Mouse (Mus musculus): ENCODE data around the gene Wbp2.

Gene Wbp2

DNA sequence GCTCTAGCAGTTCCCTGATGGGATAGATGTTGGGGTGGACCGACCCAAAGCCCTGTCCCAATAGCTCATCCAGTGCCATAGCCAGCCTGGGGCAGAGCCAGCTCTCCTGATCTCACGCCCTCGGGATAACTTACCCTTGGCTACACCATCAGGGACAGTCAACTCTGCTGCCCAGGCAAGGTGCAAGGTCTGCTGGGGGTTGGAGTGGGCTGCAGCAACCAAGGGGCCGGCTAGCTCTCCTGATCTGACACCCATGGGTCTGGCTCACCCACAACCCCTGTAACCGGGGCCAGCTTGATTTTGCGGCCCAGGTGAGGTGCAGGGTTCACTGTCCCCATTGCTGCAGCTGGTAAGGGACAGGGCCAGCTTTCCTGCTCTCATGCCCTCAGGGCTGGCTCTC lies 4.8 kb upstream of the Wbp2 start:
- no peak for DNase-seq (ENCODE audit: low spot score in 2 of 2)

DNA sequence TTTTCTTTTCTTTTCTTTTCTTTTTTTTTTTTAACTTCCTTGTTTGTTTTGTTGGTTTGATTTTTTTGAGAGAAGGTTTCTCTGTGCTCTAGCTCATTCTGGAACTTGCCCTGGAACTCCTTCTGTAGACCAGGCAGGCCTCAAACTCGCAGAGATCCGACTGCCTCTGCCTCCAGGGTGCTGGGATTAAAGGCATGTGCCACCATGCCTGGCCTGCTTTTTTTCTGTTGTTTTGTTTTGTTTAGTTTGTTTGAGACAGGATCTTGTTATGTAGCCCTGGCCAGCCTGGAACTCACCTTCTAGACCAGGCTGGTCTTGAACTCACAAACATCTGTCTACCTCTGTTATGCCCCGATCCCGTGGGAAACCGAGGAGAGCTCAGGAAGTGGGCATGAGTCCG lies 2.8 kb upstream of the Wbp2 start:
- DNase-seq (ENCODE audit: low spot score in 2 of 2) = no peak

- DNase-seq (ENCODE audit: low spot score in 2 of 2) = no peak
Observed at GRCm38 (mm10) chr11:116088741-116089394, 2.1 kb upstream of the Wbp2 start.

DNA sequence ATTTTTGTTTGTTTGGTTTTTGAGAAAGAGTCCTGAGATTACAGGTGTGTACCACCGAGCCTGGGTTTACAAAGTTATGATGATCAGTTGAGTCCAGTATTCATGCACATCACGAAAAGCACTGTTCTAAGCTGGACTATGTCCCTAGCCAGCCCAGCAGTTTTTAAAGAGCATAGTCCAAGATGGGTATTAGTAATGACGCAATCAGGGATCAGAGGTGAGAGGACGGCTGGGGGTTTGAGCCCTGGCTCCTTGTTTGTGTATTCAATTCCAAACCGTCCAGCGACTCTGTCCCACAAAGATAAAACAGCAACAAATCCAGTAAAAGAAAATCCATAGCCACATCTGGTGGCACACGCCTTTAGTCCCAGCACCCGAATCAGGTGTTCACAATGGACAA lies 1.4 kb upstream of the Wbp2 start:
- DNase-seq (ENCODE audit: low spot score in 2 of 2) = no peak

DNA sequence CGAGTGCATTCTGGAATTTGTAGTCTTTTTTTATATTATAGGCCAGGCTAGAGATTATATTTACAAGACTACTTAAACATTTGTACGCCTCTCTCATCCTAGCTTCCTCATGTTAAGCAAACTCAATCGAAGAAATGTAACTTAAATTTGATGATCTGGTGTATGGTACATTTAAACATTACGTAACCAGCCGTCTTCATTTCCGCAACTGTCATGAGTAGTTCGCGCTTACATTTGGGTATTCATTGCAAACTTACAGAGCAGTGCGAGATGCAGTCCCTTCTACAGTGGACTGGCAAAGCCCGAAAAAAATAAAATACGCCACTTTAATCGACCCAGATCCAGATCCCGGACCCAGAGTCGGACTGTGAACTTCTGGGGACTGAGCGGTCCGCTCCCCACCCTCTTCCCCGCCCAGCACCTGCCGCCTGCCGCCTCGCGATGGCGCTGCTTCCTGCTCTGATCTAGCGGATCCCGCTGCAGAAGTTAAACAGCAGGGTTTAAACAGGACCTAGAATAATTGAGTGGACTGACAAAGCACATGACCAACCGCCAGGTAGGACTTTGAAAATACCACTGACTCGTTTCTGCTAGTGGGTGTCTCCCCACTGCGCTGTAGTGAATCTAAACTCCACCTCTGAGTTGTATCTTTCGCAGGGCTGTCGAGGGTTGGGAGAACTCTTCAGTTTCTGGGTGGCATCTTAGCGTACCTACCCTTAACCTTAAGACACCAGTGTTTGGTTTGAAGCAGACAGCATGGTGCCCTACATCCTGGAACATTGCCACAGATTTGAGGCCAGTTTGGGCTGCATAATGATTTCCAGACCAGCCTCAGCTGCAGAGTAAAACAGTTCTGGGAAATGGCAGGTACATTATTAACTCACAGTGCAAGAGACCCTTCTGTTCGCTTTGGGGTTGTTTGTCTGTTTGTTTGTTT lies 667 bp upstream of the Wbp2 start:
- peak; percentile 81 to 89 for DNase-seq (ENCODE audit: low spot score in 2 of 2)

DNA sequence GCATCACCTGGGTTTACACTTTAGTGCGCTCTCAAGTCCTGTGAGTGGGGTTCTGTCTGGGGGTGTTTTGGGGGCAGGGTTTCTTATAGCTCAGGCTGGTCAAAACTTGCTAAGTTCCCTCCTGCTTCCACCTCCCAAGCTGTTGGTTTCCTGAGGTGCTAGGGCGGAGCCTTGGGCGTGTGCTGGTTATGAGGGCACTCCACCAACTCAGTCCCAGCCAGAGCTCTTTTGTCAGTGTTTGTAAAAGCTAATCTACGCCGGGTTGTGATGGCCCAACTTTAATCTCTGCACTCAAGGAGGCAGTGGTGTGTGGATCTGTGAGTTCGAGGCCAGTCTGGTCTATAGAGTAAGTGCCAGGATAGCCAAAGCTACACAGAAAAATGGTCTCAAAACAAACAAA lies 2.6 kb downstream of the Wbp2 start:
- no peak for DNase-seq (ENCODE audit: low spot score in 2 of 2)

DNA sequence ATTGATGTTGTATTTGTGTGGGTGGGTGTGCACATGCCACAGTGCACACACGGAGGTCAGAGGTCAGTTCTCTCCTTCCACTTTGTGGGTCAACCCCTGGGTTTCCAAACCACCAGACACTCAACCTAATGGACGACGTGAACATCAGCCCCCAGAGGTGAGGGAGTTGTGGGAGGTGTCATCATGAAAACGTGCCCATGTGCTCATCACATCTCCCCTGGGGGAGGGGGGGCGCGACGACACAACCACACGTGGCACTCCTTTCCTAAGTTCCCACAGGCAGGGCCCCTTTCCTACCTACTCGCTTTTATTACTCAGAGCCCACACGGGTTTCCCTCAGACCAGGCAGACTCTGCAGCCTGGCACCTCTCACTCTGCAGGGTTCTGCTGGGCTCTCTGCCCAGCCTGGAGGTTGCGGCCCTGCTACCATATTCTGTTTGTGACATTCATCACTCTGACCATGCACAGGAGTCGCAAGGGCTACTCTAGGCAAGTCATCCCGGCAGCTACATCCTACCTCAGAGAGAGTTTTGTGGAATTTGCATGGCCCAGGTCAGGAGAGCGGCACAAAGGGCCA lies 3.6 kb downstream of the Wbp2 start:
- DNase-seq (ENCODE audit: low spot score in 2 of 2) = no peak

DNA sequence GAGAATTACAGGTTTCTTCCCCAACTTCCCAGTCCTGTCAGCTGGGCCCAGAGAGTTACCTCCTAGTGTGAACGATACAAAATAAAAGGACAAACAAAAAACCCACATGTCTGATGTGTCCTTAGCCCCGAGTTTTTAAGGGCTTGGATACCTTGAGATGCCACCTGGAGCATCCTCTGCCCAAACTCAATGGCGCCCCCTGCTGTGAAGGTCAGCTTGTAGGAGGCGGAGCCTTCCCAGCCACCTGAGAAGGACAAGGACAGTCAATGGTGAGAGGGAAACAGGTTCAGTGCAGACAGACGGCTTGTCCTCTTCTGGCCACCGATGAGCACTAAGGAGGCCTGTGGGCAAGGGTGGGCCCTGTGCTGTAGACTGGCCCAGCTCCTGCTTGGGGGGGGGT lies 5.7 kb downstream of the Wbp2 start:
- DNase-seq (ENCODE audit: low spot score in 2 of 2) = peak in 1 of 2 experiments; percentile 77

GRCm38 (mm10) chr11:116079511-116079910 lies 7.3 kb downstream of the Wbp2 start:
- no peak for DNase-seq (ENCODE audit: low spot score in 2 of 2)

DNA sequence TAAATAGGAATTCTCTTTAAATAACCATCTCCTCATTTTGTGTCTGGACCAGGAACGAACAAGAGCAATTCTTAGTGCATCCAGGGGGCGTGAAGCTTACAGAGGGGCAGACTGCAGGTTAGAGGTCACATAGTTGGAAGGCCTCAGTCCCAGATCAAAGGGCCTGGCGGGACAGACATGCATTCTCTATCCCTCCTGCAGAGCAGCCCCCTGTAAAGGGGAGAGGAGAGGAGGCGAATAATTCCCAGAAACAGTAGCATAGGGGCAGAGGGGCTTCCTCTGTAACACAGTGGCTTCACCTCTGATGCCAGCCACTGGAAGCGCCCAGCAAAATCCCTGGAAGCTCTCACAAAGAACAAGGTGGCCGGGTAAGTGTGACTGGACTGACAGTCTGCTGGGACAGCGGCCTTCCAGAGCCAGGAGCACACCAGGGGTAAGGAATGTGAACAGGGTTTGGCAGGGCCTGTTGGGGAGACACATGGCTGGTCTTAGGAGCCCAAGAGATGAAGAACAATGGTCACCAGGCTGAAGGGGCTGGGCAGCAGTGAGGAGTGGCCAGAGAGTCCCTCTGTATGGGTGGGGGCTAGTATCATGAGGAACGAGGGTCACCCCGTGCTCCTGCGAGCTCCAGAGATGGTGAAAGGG lies 8.0 kb downstream of the Wbp2 start:
- DNase-seq (ENCODE audit: low spot score in 2 of 2) = no peak

- no peak for DNase-seq (ENCODE audit: low spot score in 2 of 2)
Observed at GRCm38 (mm10) chr11:116078221-116078620, 8.6 kb downstream of the Wbp2 start.

GRCm38 (mm10) chr11:116077446-116078204 lies 9.2 kb downstream of the Wbp2 start, which contains the start of gene Unc13d:
TSS of gene Unc13d (minus strand) at chr11:116077961.
- no peak for DNase-seq (ENCODE audit: low spot score in 2 of 2)

DNA sequence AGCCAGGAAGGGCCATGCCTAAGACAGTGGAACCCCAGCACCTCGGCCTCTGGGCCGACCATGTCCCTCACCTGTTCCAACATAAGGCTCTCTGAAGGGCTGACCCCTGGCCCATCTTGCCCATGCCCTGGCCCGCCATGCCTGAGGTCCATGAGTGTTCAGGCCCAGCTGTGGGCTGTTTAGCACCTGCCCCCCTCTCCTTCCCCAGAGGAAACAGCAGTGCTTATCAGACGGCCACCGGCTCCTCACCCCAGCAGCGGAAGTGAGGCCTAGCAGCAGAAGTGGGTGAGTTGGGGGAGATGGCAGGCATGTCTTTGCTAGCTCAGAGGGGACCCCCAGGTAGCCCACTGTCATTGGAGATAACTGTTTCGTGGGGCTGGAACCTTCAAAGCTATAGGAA lies 10.0 kb downstream of the Wbp2 start:
- no peak for DNase-seq (ENCODE audit: low spot score in 2 of 2)

GRCm38 (mm10) chr11:116076266-116076540 lies 10.6 kb downstream of the Wbp2 start:
- DNase-seq (ENCODE audit: low spot score in 2 of 2) = no peak

- no peak for DNase-seq (ENCODE audit: low spot score in 2 of 2)
Observed at GRCm38 (mm10) chr11:116075539-116076265, 11.1 kb downstream of the Wbp2 start.

GRCm38 (mm10) chr11:116074436-116074991 lies 12.3 kb downstream of the Wbp2 start:
- DNase-seq (ENCODE audit: low spot score in 2 of 2) = no peak

DNA sequence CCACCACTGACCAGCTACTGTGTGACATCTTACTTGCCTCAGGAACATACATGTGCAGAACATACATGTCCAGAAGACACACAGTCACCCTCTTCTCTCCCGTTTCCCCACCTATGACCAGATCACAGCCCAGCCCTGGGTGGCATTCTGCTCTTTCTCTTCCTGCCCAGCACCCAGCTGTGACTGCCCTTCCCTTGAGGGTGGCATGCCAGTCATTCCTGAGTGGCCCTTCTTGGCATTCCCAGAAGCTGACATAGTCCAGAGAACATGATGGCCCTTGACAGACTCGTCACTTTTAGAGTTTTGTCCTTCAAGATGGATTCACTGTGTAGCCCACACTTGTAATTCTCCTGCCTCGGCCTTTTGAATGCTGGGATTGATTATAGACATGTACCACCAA lies 14.2 kb downstream of the Wbp2 start:
- no peak for DNase-seq (ENCODE audit: low spot score in 2 of 2)

- no peak for DNase-seq (ENCODE audit: low spot score in 2 of 2)
Observed at GRCm38 (mm10) chr11:116071510-116071909, 15.3 kb downstream of the Wbp2 start.

- DNase-seq (ENCODE audit: low spot score in 2 of 2) = no peak
Observed at GRCm38 (mm10) chr11:116065345-116065744, 21.4 kb downstream of the Wbp2 start.

DNA sequence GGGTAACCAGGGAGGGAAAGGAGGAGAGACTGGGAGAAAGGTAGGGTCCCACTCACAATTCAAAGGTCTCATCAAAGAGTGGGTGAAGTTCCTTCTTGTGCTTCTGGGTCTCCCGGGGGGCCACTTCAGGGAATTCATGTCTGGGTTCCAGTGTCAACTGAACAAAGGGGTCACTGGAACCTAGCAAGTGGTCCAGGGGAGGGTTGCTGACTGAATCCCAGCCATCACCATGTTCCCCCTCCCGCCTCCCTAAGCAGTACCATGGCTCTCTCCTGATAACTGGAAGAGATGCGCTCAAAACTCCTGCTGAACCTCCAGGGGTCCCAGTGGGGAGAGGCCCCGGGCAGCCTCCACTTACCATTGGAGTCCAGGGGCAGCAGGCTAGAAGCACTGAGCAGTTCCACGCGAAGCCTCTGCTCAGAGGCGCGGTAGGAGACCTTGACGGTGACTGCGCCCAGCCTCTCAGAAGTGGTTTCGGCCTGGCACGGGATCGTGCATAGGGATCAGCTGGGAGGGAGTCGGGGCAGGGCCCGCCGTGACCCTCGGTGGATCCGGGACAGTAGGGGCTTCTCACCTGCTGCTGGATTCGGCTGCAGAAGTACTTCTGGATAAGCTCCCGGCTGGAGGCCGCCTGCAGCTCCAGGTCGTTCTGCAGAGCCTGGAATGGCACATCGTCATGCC lies 22.5 kb downstream of the Wbp2 start:
- DNase-seq (ENCODE audit: low spot score in 2 of 2) = no peak

Measured in urinary bladder, postnatal 4 days (tissue).